Mouse (Mus musculus) adrenal gland, adult 8-10 months (tissue): ENCODE measurements at regions not wholly inside any gene's neighbourhood (a gene's known extent, or its start where the extent isn't known, plus 50 kb on each side); places are given as distances from the start of the nearest gene placed in this dataset.

Source experiments
- DNase-seq: peaks from one replicate; pipeline ENCODE4 v3.0.0; 2022

GRCm38 (mm10) chr4:54837326-54837725 is 107.5 kb upstream of the Zfp462 start:
- no peak for DNase-seq

DNA sequence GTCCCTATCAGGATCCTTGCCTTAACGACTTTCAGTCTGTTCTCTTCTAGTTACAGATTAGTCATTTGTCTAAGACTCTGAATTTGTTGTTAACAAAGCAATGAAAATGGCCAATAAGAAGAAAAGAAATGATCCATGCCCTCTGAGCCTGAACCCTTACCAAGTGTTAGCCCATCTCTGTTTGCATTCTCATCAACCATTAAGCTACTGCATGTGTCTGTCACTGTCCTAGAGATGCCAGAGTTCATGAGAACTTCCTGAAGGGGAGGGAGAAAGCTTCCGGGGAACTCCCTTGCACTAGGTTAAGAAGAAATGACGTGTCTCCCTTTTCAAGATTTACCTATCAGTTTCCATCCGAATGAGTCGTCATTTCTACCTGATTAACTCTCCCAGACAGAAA is 106.7 kb upstream of the Zfp462 start:
- no peak for DNase-seq

DNA sequence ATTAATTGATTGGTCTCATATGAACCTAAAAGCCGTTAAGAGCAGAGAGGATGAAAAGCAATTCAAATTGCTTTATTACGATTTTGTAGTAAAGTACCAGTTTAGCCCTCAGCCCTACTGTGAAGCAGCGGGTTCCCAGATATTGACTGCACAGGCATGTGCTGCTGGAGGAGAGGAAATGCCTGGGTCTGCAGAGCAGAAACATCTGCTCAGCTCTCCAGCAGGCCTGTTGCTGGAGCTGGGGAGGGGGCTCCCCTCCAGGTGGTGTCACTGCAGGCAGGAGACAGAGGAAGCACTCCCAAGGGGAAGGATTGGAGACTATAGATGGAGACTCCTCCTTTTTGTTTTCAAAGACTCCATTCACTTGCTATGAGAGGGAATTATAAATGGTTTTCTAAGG is 106.1 kb upstream of the Zfp462 start:
- no peak for DNase-seq

GRCm38 (mm10) chr4:54852991-54853925 is 91.6 kb upstream of the Zfp462 start:
- DNase-seq: no peak

DNA sequence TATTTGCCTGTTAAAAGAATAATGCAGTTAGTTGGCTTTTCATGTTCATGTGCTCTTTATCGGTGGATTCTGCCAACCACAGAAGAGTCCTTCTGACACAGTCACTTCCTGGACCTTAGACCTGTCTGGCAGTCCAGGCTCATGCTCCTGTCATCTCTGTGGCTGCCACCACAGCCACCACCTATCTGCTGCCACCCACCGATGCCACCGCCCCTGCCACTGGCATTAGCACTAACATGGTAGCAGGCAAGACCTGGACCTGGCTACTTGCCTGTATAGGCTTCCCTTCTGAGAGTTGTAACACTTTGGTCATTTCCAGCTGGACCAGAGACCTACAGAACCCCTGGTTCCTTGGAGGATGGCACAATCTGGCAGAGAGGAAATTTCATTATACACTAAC is 86.2 kb upstream of the Zfp462 start:
- no peak for DNase-seq

- DNase-seq: no peak
Observed at GRCm38 (mm10) chr4:54866062-54866461, 78.8 kb upstream of the Zfp462 start.

DNA sequence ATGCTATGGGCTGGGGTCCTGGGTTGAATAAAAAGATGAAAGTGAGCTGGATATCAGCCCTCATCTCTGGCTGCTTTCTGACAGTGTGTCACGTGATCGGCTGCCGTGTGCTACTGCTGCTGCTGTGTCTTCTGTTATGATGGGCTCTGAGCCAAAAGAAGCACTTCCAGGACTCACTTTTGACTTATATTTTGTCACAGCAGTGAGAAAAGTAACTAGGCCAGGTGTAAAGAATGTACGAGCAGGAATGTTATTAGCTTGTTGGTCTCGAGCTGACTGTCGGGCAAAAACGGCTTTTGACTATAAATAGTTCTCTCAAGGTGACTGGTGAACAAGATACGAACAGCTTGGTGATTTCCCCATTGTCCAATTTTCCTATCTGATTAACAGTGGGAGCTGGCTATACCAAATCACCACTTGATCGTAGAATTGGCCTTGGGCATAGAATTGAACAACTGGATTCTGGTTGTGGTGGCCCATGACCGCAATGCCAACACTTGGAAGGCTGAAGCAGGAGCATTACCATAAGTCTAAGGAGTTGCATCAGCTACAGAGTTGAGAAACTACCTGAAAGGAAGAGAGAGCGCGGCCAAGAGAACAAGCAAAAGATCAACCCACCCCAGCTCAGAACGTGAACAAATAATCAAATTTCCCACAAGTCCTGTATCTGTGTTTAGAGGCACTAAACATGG is 70.6 kb upstream of the Zfp462 start:
- no peak for DNase-seq

GRCm38 (mm10) chr4:54875506-54875905 is 69.3 kb upstream of the Zfp462 start:
- no peak for DNase-seq

DNA sequence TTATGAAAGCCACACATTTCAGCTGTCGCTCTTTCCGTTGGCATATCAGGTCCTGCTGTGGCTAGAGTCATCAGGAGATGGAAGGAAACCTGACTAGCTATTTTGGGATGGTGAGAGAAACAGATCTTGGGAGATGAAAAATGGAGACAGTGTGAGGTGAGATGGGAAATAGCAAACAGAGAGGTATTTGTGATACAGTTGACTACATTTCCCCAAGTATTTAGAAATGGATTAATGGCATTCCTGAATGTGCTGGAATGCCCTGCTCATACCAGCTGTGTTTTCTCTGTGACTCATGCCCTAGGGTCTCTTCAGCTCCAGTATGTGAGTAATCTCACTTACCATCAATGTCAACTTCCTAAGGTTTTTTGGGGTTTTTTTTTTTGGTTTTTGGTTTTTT is 67.5 kb upstream of the Zfp462 start:
- no peak for DNase-seq

- DNase-seq: no peak
Observed at GRCm38 (mm10) chr4:54878531-54878930, 66.3 kb upstream of the Zfp462 start.

DNA sequence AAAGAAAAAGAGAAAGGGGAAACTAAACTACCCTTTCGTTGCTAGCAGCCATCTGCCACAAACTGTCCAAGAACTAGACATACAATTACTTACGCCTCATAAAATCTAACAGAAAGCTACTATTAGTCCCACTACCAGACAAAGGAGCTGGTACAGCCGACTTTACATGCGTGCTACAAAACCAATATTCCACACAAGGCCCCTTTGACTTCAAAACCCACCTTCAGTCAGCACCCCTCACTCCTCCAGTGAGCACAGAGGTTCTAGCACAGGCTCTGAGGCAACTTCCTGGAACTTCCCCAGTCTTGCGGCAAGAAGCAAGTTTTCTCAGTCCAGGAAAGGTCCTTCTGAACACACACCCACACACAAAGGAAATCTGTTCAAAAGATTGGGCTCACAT is 51.6 kb upstream of the Zfp462 start:
- DNase-seq: no peak
